Mouse (Mus musculus) myocyte (in vitro differentiated cells): ENCODE measurements around the gene Pcx. TPM values are rescaled to one million over a fixed set of nuclear protein-coding genes. Genes with fewer than 3 reads are reported as not detected.

Source experiments
- H3K27me3 ChIP-seq: one replicate; pipeline ENCODE4 v1.6.1; 2011; ENCODE audit not compliant: control insufficient read depth, insufficient read depth, insufficient read length
- H3K36me3 ChIP-seq: one replicate; pipeline ENCODE4 v1.6.1; 2011; ENCODE audit not compliant: control insufficient read depth, insufficient read depth
- H3K4me2 ChIP-seq: one replicate; pipeline ENCODE4 v1.6.1; 2011; ENCODE audit warnings: low read depth, control low read depth
- H3K4me3 ChIP-seq: one replicate; pipeline ENCODE4 v1.5.1; 2011; ENCODE audit warnings: mild to moderate bottlenecking, control low read depth, moderate library complexity
- H3K79me2 ChIP-seq: one replicate; pipeline ENCODE4 v1.6.1; 2011; ENCODE audit not compliant: control insufficient read depth, insufficient read depth
- H3ac ChIP-seq: one replicate; pipeline ENCODE4 v1.6.1; 2011; ENCODE audit not compliant: control insufficient read depth, insufficient read length
- CEBPB ChIP-seq: IDR thresholded peaks from 2 replicates; pipeline ENCODE4 v1.6.1; 2011; ENCODE audit warnings: mild to moderate bottlenecking, moderate library complexity; ENCODE audit not compliant: poor library complexity, insufficient read depth, severe bottlenecking
- E2F4 ChIP-seq: IDR thresholded peaks from one replicate; pipeline ENCODE4 v1.6.1; 2011; ENCODE audit warnings: mild to moderate bottlenecking, control low read depth, moderate library complexity; ENCODE audit not compliant: insufficient read depth
- MAX ChIP-seq: IDR thresholded peaks from one replicate; pipeline ENCODE4 v1.6.1; 2011; ENCODE audit warnings: low read depth, mild to moderate bottlenecking, control low read depth
- MYOD1 ChIP-seq, 3 experiments: IDR thresholded peaks; one replicate each; pipeline ENCODE4 v1.6.1; 2011; ENCODE audit warnings: control low read depth in 2 of 3, low read depth in 2 of 3, mild to moderate bottlenecking in 2 of 3, moderate library complexity in 1 of 3; ENCODE audit not compliant: insufficient read length in 2 of 3, control insufficient read depth in 1 of 3
- MYOG ChIP-seq, 3 experiments: IDR thresholded peaks; one replicate each; pipeline ENCODE4 v1.6.1; 2011; ENCODE audit warnings: control low read depth in 2 of 3, low read depth in 2 of 3, mild to moderate bottlenecking in 2 of 3; ENCODE audit not compliant: insufficient read length in 2 of 3, control insufficient read depth in 1 of 3, insufficient read depth in 1 of 3
- POLR2A ChIP-seq: IDR thresholded peaks from one replicate; pipeline ENCODE4 v1.6.1; 2011; ENCODE audit warnings: low read depth, mild to moderate bottlenecking, control low read depth, moderate library complexity; ENCODE audit not compliant: insufficient read length
- POLR2AphosphoS2 ChIP-seq: IDR thresholded peaks from one replicate; pipeline ENCODE4 v1.6.1; 2011; ENCODE audit warnings: low read depth, control low read depth; ENCODE audit not compliant: insufficient read length
- REST ChIP-seq: IDR thresholded peaks from one replicate; pipeline ENCODE4 v1.6.1; 2011; ENCODE audit warnings: mild to moderate bottlenecking, control low read depth, moderate library complexity; ENCODE audit not compliant: insufficient read depth, insufficient read length
- SRF ChIP-seq: IDR thresholded peaks from one replicate; pipeline ENCODE4 v1.6.1; 2011; ENCODE audit warnings: low read depth; ENCODE audit not compliant: control insufficient read depth, insufficient read length
- TCF12 ChIP-seq: IDR thresholded peaks from one replicate; pipeline ENCODE4 v1.6.1; 2011; ENCODE audit warnings: mild to moderate bottlenecking, control low read depth; ENCODE audit not compliant: poor library complexity, insufficient read depth, severe bottlenecking
- TCF3 ChIP-seq: IDR thresholded peaks from one replicate; pipeline ENCODE4 v1.6.1; 2011; ENCODE audit warnings: low read depth, control low read depth; ENCODE audit not compliant: insufficient read length
- USF1 ChIP-seq: IDR thresholded peaks from one replicate; pipeline ENCODE4 v1.6.1; 2011; ENCODE audit warnings: low read depth, mild to moderate bottlenecking, control low read depth, moderate library complexity
- polyA plus RNA-seq: library from polyadenylated mRNA; unstranded; fragments of >200 nt; fragmentation: generic; extraction: Trizol; gene quantifications from one replicate; pipeline ENCODE4 v1.2.1, GENCODE M21; 2012; ENCODE audit warnings: missing spikeins

Pcx gene
- polyA plus RNA-seq, 1 experiment, result 16.3 TPM

DNA sequence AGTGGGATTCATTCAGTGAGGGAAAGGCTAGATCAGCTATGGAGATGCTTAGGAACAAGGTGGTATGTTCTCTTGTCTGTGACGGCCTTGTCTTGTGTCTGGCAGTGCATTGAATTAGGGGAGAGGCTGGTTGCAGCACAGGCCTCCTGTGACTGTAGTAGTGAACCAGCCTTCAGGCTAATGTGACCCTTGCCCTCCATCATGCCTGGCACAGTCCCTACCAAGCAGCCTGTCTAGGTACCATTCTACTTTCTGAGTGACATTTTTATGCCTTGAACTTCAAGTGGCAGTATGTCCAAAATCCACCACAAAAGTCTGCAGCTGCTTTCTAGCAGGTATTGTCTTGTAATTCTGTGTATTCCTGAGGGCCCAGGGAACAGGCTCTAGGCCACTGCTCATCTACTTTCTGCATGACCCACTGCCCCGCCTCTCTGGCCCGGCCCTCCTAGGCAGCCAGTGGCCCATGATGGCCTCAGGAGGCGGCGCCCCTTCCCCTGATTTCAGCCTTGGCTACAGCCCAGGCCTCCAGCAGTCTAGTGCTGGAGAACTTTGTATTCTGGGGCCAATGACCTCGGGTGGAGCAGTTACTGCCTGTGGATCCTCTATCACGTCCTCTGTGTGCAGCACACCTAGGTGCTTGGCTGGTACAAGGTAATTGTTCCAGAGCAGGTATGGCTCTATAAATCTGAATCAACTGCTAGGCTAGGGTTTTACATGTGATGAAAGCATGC lies 83.7 kb downstream of the Pcx start:
- Histone ChIP-seq H3K4me2 (no peak overlapping the region), H3ac (no peak overlapping the region), H3K27me3 (no peaks in the 10 kb centered on the region), H3K4me3 (no peak overlapping the region), H3K79me2 (no peaks in the 10 kb centered on the region), H3K36me3 (no peaks in the 10 kb centered on the region)
- no peak for TF ChIP-seq POLR2A
- TF ChIP-seq TCF3, result no peak
- TF ChIP-seq MYOD1 (IDR thresholded peaks at IDR 0.05; ENCODE audit: control insufficient read depth in 1 of 3, insufficient read length in 2 of 3, low read depth in 2 of 3), result no peak
- no peak for TF ChIP-seq POLR2AphosphoS2
- no peak for TF ChIP-seq MAX
- TF ChIP-seq MYOG (IDR thresholded peaks at IDR 0.05; ENCODE audit: control insufficient read depth in 1 of 3, insufficient read depth in 1 of 3, insufficient read length in 2 of 3, low read depth in 2 of 3), result no peak
- no peak for TF ChIP-seq SRF
- no peak for TF ChIP-seq TCF12
- no peak for TF ChIP-seq REST
- no peak for TF ChIP-seq USF1

DNA sequence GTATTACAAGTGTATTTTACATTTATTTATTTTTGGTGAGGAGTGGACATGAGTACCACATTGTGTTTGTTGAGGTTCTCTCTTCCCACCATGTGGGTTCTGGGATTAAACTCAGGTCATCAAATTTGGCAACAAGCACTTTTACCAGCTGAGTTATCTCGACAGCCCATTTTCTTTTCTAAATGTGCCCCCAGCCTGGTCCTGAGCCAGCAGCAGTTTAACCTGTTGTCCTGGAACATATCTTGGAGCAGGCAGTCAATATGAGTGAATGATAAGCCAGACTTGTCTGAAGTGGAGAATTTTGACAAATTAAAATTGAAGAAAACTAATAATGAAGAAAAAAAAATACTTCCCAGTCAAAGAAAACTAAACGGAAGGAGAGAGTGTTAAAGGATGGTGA lies 85.8 kb downstream of the Pcx start:
- H3K4me3 ChIP-seq, result no peak overlapping the region
- no peak overlapping the region for H3K4me2 ChIP-seq
- H3K79me2 ChIP-seq, result no peaks in the 10 kb centered on the region
- H3ac ChIP-seq, result no peak overlapping the region
- TF ChIP-seq CEBPB, result no peak
- TF ChIP-seq MYOG (IDR thresholded peaks at IDR 0.05; ENCODE audit: control insufficient read depth in 1 of 3, insufficient read depth in 1 of 3, insufficient read length in 2 of 3, low read depth in 2 of 3), result no peak
- no peak for TF ChIP-seq MYOD1 (IDR thresholded peaks at IDR 0.05; ENCODE audit: control insufficient read depth in 1 of 3, insufficient read length in 2 of 3, low read depth in 2 of 3)
- TF ChIP-seq TCF3, result no peak
- no peak for TF ChIP-seq TCF12
- TF ChIP-seq SRF, result no peak
- no peak for TF ChIP-seq USF1
- no peak for TF ChIP-seq POLR2A
- H3K27me3 ChIP-seq, result no peaks in the 10 kb centered on the region
- H3K36me3 ChIP-seq, result no peaks in the 10 kb centered on the region

DNA sequence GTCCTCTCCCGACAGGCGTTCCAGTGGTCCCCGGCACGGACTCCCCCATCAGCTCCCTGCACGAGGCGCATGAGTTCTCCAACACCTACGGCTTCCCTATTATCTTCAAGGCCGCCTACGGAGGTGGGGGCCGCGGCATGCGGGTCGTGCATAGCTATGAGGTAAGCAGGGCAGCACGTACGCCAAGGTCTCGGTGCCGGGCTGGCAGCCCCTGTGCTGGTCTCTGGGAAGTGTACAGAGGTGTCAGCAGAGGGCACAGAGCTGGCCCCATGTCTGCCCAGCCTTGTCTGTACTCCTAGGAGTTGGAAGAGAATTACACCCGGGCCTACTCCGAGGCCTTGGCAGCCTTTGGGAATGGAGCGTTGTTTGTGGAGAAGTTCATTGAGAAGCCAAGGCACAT lies 92.2 kb downstream of the Pcx start:
- H3K27me3 ChIP-seq, result no peaks in the 10 kb centered on the region
- TF ChIP-seq REST (no peak), MAX (no peak), POLR2AphosphoS2 (no peak), MYOG (IDR thresholded peaks at IDR 0.05; ENCODE audit: control insufficient read depth in 1 of 3, insufficient read depth in 1 of 3, insufficient read length in 2 of 3, low read depth in 2 of 3) (no peak), CEBPB (no peak), TCF12 (no peak), E2F4 (no peak), MYOD1 (IDR thresholded peaks at IDR 0.05; ENCODE audit: control insufficient read depth in 1 of 3, insufficient read length in 2 of 3, low read depth in 2 of 3) (no peak), SRF (no peak), POLR2A (no peak)
- H3K4me3 ChIP-seq, result no peak overlapping the region
- no peaks in the 10 kb centered on the region for H3K36me3 ChIP-seq
- H3ac ChIP-seq, result no peak overlapping the region
- no peaks in the 10 kb centered on the region for H3K79me2 ChIP-seq
- no peak overlapping the region for H3K4me2 ChIP-seq

DNA sequence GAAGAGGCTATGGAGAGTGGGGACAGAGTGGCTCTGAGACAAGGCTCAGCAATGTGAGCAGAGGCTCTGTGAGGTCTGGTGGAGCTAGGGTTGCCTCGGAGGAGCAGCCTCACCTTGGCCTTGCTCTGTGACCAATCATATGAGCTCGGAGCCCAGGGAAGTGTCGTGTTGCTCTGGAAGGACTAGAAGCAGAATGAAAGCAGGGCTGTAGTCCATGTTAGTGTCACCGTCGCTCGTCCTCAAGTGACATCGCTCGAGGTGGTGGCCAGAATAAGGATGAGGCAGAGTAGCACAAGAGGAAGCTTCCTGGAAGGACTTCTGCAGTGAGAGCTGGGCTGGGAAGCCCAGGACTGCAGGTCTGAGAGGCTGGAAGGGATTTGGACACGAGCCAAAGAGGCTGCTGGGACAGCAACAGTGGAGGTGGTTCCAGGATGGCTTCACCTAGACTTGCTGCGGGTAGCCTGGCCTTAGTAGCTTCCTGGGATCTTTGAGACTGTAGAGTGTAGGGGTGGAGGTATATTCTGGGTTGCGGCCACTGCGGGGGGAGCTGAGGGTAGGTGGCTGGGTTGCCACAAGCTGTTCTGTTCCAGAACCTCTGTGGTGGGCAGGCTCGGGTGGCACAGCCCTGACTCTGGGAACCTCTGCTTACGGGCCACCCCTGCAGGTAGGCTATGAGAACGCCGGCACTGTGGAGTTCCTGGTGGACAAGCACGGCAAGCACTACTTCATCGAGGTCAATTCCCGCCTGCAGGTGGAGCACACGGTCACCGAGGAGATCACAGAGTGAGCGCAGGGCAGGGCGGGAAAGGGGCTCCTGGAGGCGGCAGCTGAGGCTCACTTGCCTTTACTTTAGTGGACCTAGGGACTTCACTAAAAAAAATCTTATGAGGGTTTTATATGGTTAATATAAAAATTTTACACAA lies 93.8 kb downstream of the Pcx start:
- peak overlapping the region; percentile 15 for H3K4me2 ChIP-seq
- H3K4me3 ChIP-seq, result no peak overlapping the region

More for the DNA sequence above, 93.8 kb downstream of the Pcx start:
- H3K36me3 ChIP-seq, result no peaks in the 10 kb centered on the region
- TF ChIP-seq USF1 (no peak), REST (no peak), TCF12 (no peak), MYOD1 (IDR thresholded peaks at IDR 0.05; ENCODE audit: control insufficient read depth in 1 of 3, insufficient read length in 2 of 3, low read depth in 2 of 3) (peak in 1 of 3 experiments; percentile 6), MYOG (IDR thresholded peaks at IDR 0.05; ENCODE audit: control insufficient read depth in 1 of 3, insufficient read depth in 1 of 3, insufficient read length in 2 of 3, low read depth in 2 of 3) (no peak)
- no peaks in the 10 kb centered on the region for H3K79me2 ChIP-seq
- H3ac ChIP-seq, result no peak overlapping the region
- H3K27me3 ChIP-seq, result no peaks in the 10 kb centered on the region
